Mouse (Mus musculus) limb, embryonic 12.5 days (tissue): Measurements from ENCODE around the gene Gal3st4. TPM values are rescaled to one million over a fixed set of nuclear protein-coding genes. Genes with fewer than 3 reads are reported as not detected.

Experiments
- ATAC-seq: fragments of 200-750 bp; cut with Nextera tagmentation; 2 replicates; pipeline ENCODE4 v1.8.0; 2017; ENCODE audit warnings: low read depth, moderate TSS enrichment; ENCODE audit not compliant: insufficient number of reproducible peaks, insufficient read depth, low FRiP score, low TSS enrichment
- H3K27ac ChIP-seq: fragments of 300-500 bp; sonication (generic); 2 replicates; pipeline ENCODE4 v1.5.1; 2016; ENCODE audit warnings: mild to moderate bottlenecking, moderate library complexity
- H3K27me3 ChIP-seq: fragments of 300-500 bp; sonication (generic); 2 replicates; pipeline ENCODE4 v1.6.1; 2016; ENCODE audit warnings: mild to moderate bottlenecking, moderate library complexity
- H3K36me3 ChIP-seq: fragments of 300-500 bp; sonication (generic); 2 replicates; pipeline ENCODE4 v1.6.1; 2016; ENCODE audit warnings: mild to moderate bottlenecking, moderate library complexity
- H3K4me1 ChIP-seq: fragments of 300-500 bp; sonication (generic); replicated peaks from 2 replicates; pipeline ENCODE4 v1.6.1; 2016
- H3K4me2 ChIP-seq: fragments of 300-500 bp; sonication (generic); 2 replicates; pipeline ENCODE4 v1.6.1; 2016; ENCODE audit warnings: mild to moderate bottlenecking, moderate library complexity
- H3K4me3 ChIP-seq: fragments of 300-500 bp; sonication (generic); replicated peaks from 2 replicates; pipeline ENCODE4 v1.5.1; 2016; ENCODE audit warnings: mild to moderate bottlenecking
- H3K9ac ChIP-seq: fragments of 300-500 bp; sonication (generic); replicated peaks from 2 replicates; pipeline ENCODE4 v1.6.1; 2016; ENCODE audit warnings: mild to moderate bottlenecking, moderate library complexity
- H3K9me3 ChIP-seq: fragments of 300-500 bp; sonication (generic); 2 replicates; pipeline ENCODE4 v1.6.1; 2016; ENCODE audit warnings: mild to moderate bottlenecking, moderate library complexity
- WGBS: fragments of 180-500 bp; shearing (Covaris S2); methylation state at CpG from one replicate; pipeline ENCODE4 v1.1.7; 2016; 5-methylcytosine and 5-hydroxymethylcytosine counted together
- polyA plus RNA-seq: library from polyadenylated mRNA; unstranded; fragments of >200 nt; fragmentation: Nextera tagmentation; extraction: Ambion mirVana; gene quantifications from 2 replicates; pipeline ENCODE4 v1.2.1, GENCODE M21; 2016

Gal3st4 gene
- polyA plus RNA-seq, 1 experiment from 2014 or later = 4.5 TPM

GRCm38 (mm10) chr5:138277994-138278393, 5.4 kb upstream of the Gal3st4 start:
- 86% methylated on average over 7 of the region's 7 CpGs for whole genome bisulfite sequencing
- Histone ChIP-seq H3K9ac (no peak overlapping the region; the same call in 1 of the 2 replicates), H3K4me1 (peaks cover 48% of the 10 kb centered on the region), H3K27me3 (0 out of 2 replicates have a peak, but pooled peaks cover 4% of the 10 kb centered on the region), H3K4me2 (peak overlapping the region; percentile 93), H3K27ac (no peak overlapping the region), H3K36me3 (peaks cover 44% of the 10 kb centered on the region), H3K4me3 (peak overlapping the region; percentile 74), H3K9me3 (peaks cover 8% of the 10 kb centered on the region)
- no peak for ATAC-seq

GRCm38 (mm10) chr5:138275216-138276050, 2.8 kb upstream of the Gal3st4 start:
- Histone ChIP-seq H3K36me3 (peaks cover 44% of the 10 kb centered on the region), H3K9me3 (peaks cover 2% of the 10 kb centered on the region; the same call in 1 of the 2 replicates), H3K4me3 (peak overlapping the region; percentile 22), H3K27ac (peak overlapping the region; percentile 36; the same call in 1 of the 2 replicates), H3K27me3 (peaks cover 9% of the 10 kb centered on the region), H3K4me2 (peak overlapping the region; percentile 52), H3K9ac (peak overlapping the region; percentile 44), H3K4me1 (peaks cover 63% of the 10 kb centered on the region)
- 24% methylated on average over 41 of the region's 41 CpGs for whole genome bisulfite sequencing
- no peak for ATAC-seq

- H3K27ac ChIP-seq = no peak overlapping the region
- peaks cover 44% of the 10 kb centered on the region for H3K36me3 ChIP-seq
- H3K4me2 ChIP-seq = no peak overlapping the region
- peaks cover 62% of the 10 kb centered on the region for H3K4me1 ChIP-seq
- ATAC-seq = no peak
- 82% methylated on average over 8 of the region's 8 CpGs for WGBS
- H3K4me3 ChIP-seq = no peak overlapping the region
- no peaks in the 10 kb centered on the region for H3K9me3 ChIP-seq
- no peak overlapping the region for H3K9ac ChIP-seq
- peaks cover 9% of the 10 kb centered on the region for H3K27me3 ChIP-seq
These were observed 1.5 kb upstream of the Gal3st4 start for GRCm38 (mm10) chr5:138274186-138274585.

- no peak for ATAC-seq
These were observed 1.4 kb downstream of the Gal3st4 start for GRCm38 (mm10) chr5:138271232-138271631.

GRCm38 (mm10) chr5:138268980-138269379, 3.7 kb downstream of the Gal3st4 start:
- peaks cover 14% of the 10 kb centered on the region for H3K36me3 ChIP-seq
- peaks cover 9% of the 10 kb centered on the region for H3K27me3 ChIP-seq
- 82% methylated on average over 4 of the region's 4 CpGs for WGBS

More at GRCm38 (mm10) chr5:138271232-138271631, 1.4 kb downstream of the Gal3st4 start:
- Histone ChIP-seq H3K4me1 (peaks cover 34% of the 10 kb centered on the region), H3K27me3 (peaks cover 9% of the 10 kb centered on the region), H3K36me3 (peaks cover 27% of the 10 kb centered on the region), H3K4me2 (no peak overlapping the region), H3K9ac (no peak overlapping the region), H3K27ac (no peak overlapping the region), H3K4me3 (no peak overlapping the region), H3K9me3 (no peaks in the 10 kb centered on the region)
- WGBS = 51% methylated on average over 3 of the region's 3 CpGs

GRCm38 (mm10) chr5:138267114-138267513, 5.5 kb downstream of the Gal3st4 start:
- H3K36me3 ChIP-seq = peaks cover 18% of the 10 kb centered on the region
- H3K4me3 ChIP-seq = no peak overlapping the region
- H3K9me3 ChIP-seq = no peaks in the 10 kb centered on the region
- H3K4me1 ChIP-seq = peaks cover 21% of the 10 kb centered on the region
- peaks cover 9% of the 10 kb centered on the region for H3K27me3 ChIP-seq
- 85% methylated on average over 3 of the region's 3 CpGs for WGBS
- no peak overlapping the region for H3K4me2 ChIP-seq
- H3K9ac ChIP-seq = no peak overlapping the region
- ATAC-seq = no peak
- H3K27ac ChIP-seq = no peak overlapping the region

More at GRCm38 (mm10) chr5:138268980-138269379, 3.7 kb downstream of the Gal3st4 start:
- Histone ChIP-seq H3K4me2 (no peak overlapping the region), H3K9ac (no peak overlapping the region), H3K27ac (no peak overlapping the region), H3K4me1 (peaks cover 24% of the 10 kb centered on the region), H3K4me3 (no peak overlapping the region), H3K9me3 (no peaks in the 10 kb centered on the region)
- no peak for ATAC-seq

GRCm38 (mm10) chr5:138265712-138266111, 6.9 kb downstream of the Gal3st4 start:
- no peak overlapping the region for H3K4me2 ChIP-seq
- H3K4me3 ChIP-seq = no peak overlapping the region
- no peak overlapping the region for H3K9ac ChIP-seq
- H3K9me3 ChIP-seq = no peaks in the 10 kb centered on the region
- 92% methylated on average over 4 of the region's 4 CpGs for WGBS
- peaks cover 13% of the 10 kb centered on the region for H3K4me1 ChIP-seq
- 0 out of 2 replicates have a peak, but pooled peaks cover 1% of the 10 kb centered on the region for H3K27me3 ChIP-seq
- peaks cover 32% of the 10 kb centered on the region for H3K36me3 ChIP-seq
- no peak for ATAC-seq
- no peak overlapping the region for H3K27ac ChIP-seq

- H3K4me3 ChIP-seq = peak overlapping the region; percentile 88
- H3K27ac ChIP-seq = peak overlapping the region; percentile 72
- peaks cover 13% of the 10 kb centered on the region for H3K4me1 ChIP-seq
- no peaks in the 10 kb centered on the region for H3K9me3 ChIP-seq
- peak overlapping the region; percentile 93 for H3K9ac ChIP-seq
- 18% methylated on average over 6 of the region's 6 CpGs for WGBS
- H3K4me2 ChIP-seq = peak overlapping the region; percentile 99
- no peak for ATAC-seq
- H3K36me3 ChIP-seq = peaks cover 48% of the 10 kb centered on the region
- H3K27me3 ChIP-seq = no peaks in the 10 kb centered on the region
These were observed 8.4 kb downstream of the Gal3st4 start for GRCm38 (mm10) chr5:138264207-138264578.

- H3K4me3 ChIP-seq = peak within 1 kb of the TSS; percentile 88
- H3K27me3 ChIP-seq = no peaks in the 10 kb centered on the region
- WGBS = 1% methylated on average over 65 of the region's 71 CpGs
- ATAC-seq = peak; percentile 79
- peak within 1 kb of the TSS; percentile 76 for H3K27ac ChIP-seq
- H3K4me2 ChIP-seq = peak within 1 kb of the TSS; percentile 99
- peak within 1 kb of the TSS; percentile 93 for H3K9ac ChIP-seq
- peaks cover 13% of the 10 kb centered on the region for H3K4me1 ChIP-seq
- H3K9me3 ChIP-seq = no peaks in the 10 kb centered on the region
- H3K36me3 ChIP-seq = peaks cover 54% of the 10 kb centered on the region
These were observed 9.1 kb downstream of the Gal3st4 start, which contains the start of gene BC037034 for GRCm38 (mm10) chr5:138263260-138264206. TSS of gene BC037034 (minus strand) at chr5:138264033.

- peak overlapping the region; percentile 76; the same call in 1 of the 2 replicates for H3K27ac ChIP-seq
- H3K4me3 ChIP-seq = peak overlapping the region; percentile 88
- H3K9me3 ChIP-seq = no peaks in the 10 kb centered on the region
- H3K9ac ChIP-seq = peak overlapping the region; percentile 93
- no peaks in the 10 kb centered on the region for H3K27me3 ChIP-seq
- peak overlapping the region; percentile 99 for H3K4me2 ChIP-seq
- H3K4me1 ChIP-seq = peaks cover 13% of the 10 kb centered on the region
- H3K36me3 ChIP-seq = peaks cover 61% of the 10 kb centered on the region
- no peak for ATAC-seq
- 76% methylated on average over 18 of the region's 18 CpGs for WGBS
These were observed 9.9 kb downstream of the Gal3st4 start for GRCm38 (mm10) chr5:138262582-138263240.
